Mouse (Mus musculus): ENCODE measurements at regions not wholly inside any gene's neighbourhood (a gene's known extent, or its start where the extent isn't known, plus 50 kb on each side); places are given as distances from the start of the nearest gene placed in this dataset.
"Not testable (repeated sequence)": the region's sequence is repeated elsewhere in the genome, so short reads cannot be mapped to it uniquely, and the experiment has no call there.

- WGBS: 72% methylated on average over 6 of the region's 6 CpGs
- H3K4me2 ChIP-seq: no peak overlapping the region
- ATAC-seq (ENCODE audit: low FRiP score, low read depth): no peak
Observed at GRCm38 (mm10) chr15:25236191-25236723, 177.3 kb downstream of the Basp1 start.

GRCm38 (mm10) chr15:25234064-25234700 lies 179.4 kb downstream of the Basp1 start:
- H3K27ac ChIP-seq (replicated peaks): no peak overlapping the region
- no peaks in the 10 kb centered on the region for H3K36me3 ChIP-seq
- ATAC-seq (ENCODE audit: low FRiP score, low read depth): no peak
- H3K4me2 ChIP-seq: no peak overlapping the region
- H3K4me1 ChIP-seq (replicated peaks): 0 out of 2 replicates have a peak, but pooled peaks cover 4% of the 10 kb centered on the region
- H3K9ac ChIP-seq: no peak overlapping the region
- H3K4me3 ChIP-seq: no peak overlapping the region
- WGBS: 93% methylated on average over 10 of the region's 10 CpGs
- H3K27me3 ChIP-seq: no peaks in the 10 kb centered on the region
- H3K9me3 ChIP-seq: no peaks in the 10 kb centered on the region

More at GRCm38 (mm10) chr15:25236191-25236723, 177.3 kb downstream of the Basp1 start:
- H3K9ac ChIP-seq: no peak overlapping the region
- H3K27me3 ChIP-seq: no peaks in the 10 kb centered on the region
- H3K9me3 ChIP-seq: no peaks in the 10 kb centered on the region
- no peaks in the 10 kb centered on the region for H3K36me3 ChIP-seq
- H3K4me3 ChIP-seq: no peak overlapping the region
- H3K4me1 ChIP-seq (replicated peaks): 0 out of 2 replicates have a peak, but pooled peaks cover 4% of the 10 kb centered on the region
- H3K27ac ChIP-seq (replicated peaks): no peak overlapping the region

- no peak overlapping the region for H3K4me3 ChIP-seq
- no peaks in the 10 kb centered on the region for H3K9me3 ChIP-seq
- H3K4me2 ChIP-seq: no peak overlapping the region
- no peaks in the 10 kb centered on the region for H3K27me3 ChIP-seq
- no peaks in the 10 kb centered on the region for H3K4me1 ChIP-seq (replicated peaks)
- WGBS: 60% methylated on average over 4 of the region's 4 CpGs
- no peak overlapping the region for H3K27ac ChIP-seq (replicated peaks)
- ATAC-seq (ENCODE audit: low FRiP score, low read depth): peak; percentile 56; the same call in 1 of the 2 replicates
- H3K36me3 ChIP-seq: no peaks in the 10 kb centered on the region
- no peak overlapping the region for H3K9ac ChIP-seq
Observed at GRCm38 (mm10) chr15:25230213-25230612, 183.4 kb downstream of the Basp1 start.

- Histone ChIP-seq H3K9me3 (no peaks in the 10 kb centered on the region), H3K4me1 (replicated peaks) (no peaks in the 10 kb centered on the region), H3K27ac (replicated peaks) (no peak overlapping the region), H3K9ac (no peak overlapping the region), H3K27me3 (no peaks in the 10 kb centered on the region), H3K4me3 (no peak overlapping the region), H3K36me3 (no peaks in the 10 kb centered on the region), H3K4me2 (no peak overlapping the region)
- no peak for ATAC-seq (ENCODE audit: low FRiP score, low read depth)
- 76% methylated on average over 11 of the region's 11 CpGs for WGBS
Observed at GRCm38 (mm10) chr15:25229807-25230206, 183.8 kb downstream of the Basp1 start.

DNA sequence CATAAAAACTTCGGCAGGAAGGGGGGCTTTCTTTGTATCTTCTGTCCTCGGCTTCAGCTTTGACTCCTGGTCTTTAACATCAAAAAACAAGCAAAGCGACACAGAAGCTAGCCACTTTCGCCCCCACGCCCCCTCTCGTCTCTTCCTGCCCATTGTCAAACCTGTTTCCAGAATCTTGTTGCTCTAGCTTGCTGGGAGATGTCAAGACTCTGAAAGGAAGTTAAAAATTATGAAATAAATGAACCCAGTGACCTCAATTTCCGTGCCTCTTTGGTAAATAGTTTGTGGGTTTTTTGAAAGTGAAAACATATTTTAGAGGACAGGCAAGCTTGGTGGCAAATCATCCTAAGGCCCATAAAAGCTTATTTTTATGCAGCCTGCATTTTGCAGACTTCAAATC lies 186.1 kb downstream of the Basp1 start:
- no peaks in the 10 kb centered on the region for H3K36me3 ChIP-seq
- H3K27me3 ChIP-seq: no peaks in the 10 kb centered on the region
- H3K4me1 ChIP-seq (replicated peaks): no peaks in the 10 kb centered on the region
- no peak for ATAC-seq (ENCODE audit: low FRiP score, low read depth)
- H3K4me3 ChIP-seq: no peak overlapping the region
- no peak overlapping the region for H3K4me2 ChIP-seq
- 66% methylated on average over 7 of the region's 7 CpGs for WGBS
- H3K9me3 ChIP-seq: no peaks in the 10 kb centered on the region
- no peak overlapping the region for H3K27ac ChIP-seq (replicated peaks)
- H3K9ac ChIP-seq: no peak overlapping the region

- WGBS: 32% methylated on average over 3 of the region's 3 CpGs
Observed at GRCm38 (mm10) chr15:25225936-25226335, 187.6 kb downstream of the Basp1 start.

GRCm38 (mm10) chr15:25225431-25225830 lies 188.1 kb downstream of the Basp1 start:
- WGBS: 32% methylated on average over 3 of the region's 3 CpGs
- no peak overlapping the region for H3K4me3 ChIP-seq
- no peaks in the 10 kb centered on the region for H3K9me3 ChIP-seq
- H3K36me3 ChIP-seq: no peaks in the 10 kb centered on the region
- no peak overlapping the region for H3K9ac ChIP-seq
- no peaks in the 10 kb centered on the region for H3K27me3 ChIP-seq
- ATAC-seq (ENCODE audit: low FRiP score, low read depth): no peak
- H3K4me2 ChIP-seq: no peak overlapping the region
- H3K4me1 ChIP-seq (replicated peaks): no peaks in the 10 kb centered on the region
- H3K27ac ChIP-seq (replicated peaks): no peak overlapping the region

More at GRCm38 (mm10) chr15:25225936-25226335, 187.6 kb downstream of the Basp1 start:
- Histone ChIP-seq H3K4me3 (no peak overlapping the region), H3K9ac (no peak overlapping the region), H3K4me2 (no peak overlapping the region), H3K36me3 (no peaks in the 10 kb centered on the region), H3K4me1 (replicated peaks) (no peaks in the 10 kb centered on the region), H3K27ac (replicated peaks) (no peak overlapping the region), H3K9me3 (no peaks in the 10 kb centered on the region), H3K27me3 (no peaks in the 10 kb centered on the region)
- ATAC-seq (ENCODE audit: low FRiP score, low read depth): no peak

- WGBS: 91% methylated on average over 4 of the region's 4 CpGs
- no peaks in the 10 kb centered on the region for H3K36me3 ChIP-seq
- no peak for ATAC-seq (ENCODE audit: low FRiP score, low read depth)
- no peak overlapping the region for H3K27ac ChIP-seq (replicated peaks)
- H3K4me1 ChIP-seq (replicated peaks): no peaks in the 10 kb centered on the region
- H3K27me3 ChIP-seq: no peaks in the 10 kb centered on the region
- no peak overlapping the region for H3K9ac ChIP-seq
- no peak overlapping the region for H3K4me3 ChIP-seq
- H3K4me2 ChIP-seq: no peak overlapping the region
- no peaks in the 10 kb centered on the region for H3K9me3 ChIP-seq
Observed at GRCm38 (mm10) chr15:25221749-25222148, 191.8 kb downstream of the Basp1 start.

DNA sequence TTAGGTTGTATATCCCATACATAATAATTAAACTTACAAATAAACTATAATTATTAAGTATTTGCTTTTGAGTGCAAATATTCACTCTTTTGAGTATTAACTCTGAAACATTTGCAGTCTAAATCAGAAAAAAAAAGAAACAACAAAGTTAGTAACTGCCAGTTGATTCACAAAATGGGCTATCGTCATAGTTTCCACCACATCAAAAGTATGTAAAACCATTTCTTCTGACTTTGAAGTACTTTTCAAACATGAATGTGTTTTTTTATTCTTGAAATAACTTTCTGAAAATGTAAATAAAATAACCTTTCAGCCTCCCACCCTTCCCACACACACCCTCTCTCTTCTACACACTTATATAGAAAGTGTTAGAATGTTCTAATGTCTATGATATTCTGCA lies 197.2 kb downstream of the Basp1 start:
- 95% methylated on average over 1 of the region's 1 CpGs for WGBS
- no peaks in the 10 kb centered on the region for H3K27me3 ChIP-seq
- no peak overlapping the region for H3K4me3 ChIP-seq
- no peak overlapping the region for H3K4me2 ChIP-seq
- no peak overlapping the region for H3K27ac ChIP-seq (replicated peaks)
- no peak overlapping the region for H3K9ac ChIP-seq
- no peaks in the 10 kb centered on the region for H3K4me1 ChIP-seq (replicated peaks)
- H3K9me3 ChIP-seq: no peaks in the 10 kb centered on the region
- no peaks in the 10 kb centered on the region for H3K36me3 ChIP-seq
- no peak for ATAC-seq (ENCODE audit: low FRiP score, low read depth)

DNA sequence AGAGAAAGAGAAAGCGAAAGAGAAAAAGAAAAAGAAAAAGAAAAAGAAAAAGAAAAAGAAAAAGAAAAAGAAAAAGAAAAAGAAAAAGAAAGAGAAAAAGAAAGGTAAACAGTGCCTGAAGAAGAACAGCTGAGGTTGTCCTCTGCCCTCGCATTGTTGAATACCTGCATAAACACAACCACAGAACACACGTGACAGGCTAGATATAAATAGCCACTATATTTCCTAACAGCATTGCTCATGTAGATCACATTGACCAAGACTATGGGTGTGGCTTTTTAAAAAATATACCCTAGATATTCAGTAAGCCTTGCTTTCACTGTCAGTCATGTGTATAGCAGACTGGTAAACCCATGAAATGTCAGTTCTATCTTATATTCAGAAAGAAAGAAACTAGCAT lies 211.5 kb downstream of the Basp1 start:
- no peak overlapping the region for H3K4me3 ChIP-seq
- WGBS: 91% methylated on average over 3 of the region's 3 CpGs
- H3K27ac ChIP-seq (replicated peaks): no peak overlapping the region
- no peak overlapping the region for H3K9ac ChIP-seq
- H3K27me3 ChIP-seq: no peaks in the 10 kb centered on the region
- no peaks in the 10 kb centered on the region for H3K9me3 ChIP-seq
- no peaks in the 10 kb centered on the region for H3K4me1 ChIP-seq (replicated peaks)
- no peak for ATAC-seq (ENCODE audit: low FRiP score, low read depth)
- H3K4me2 ChIP-seq: no peak overlapping the region
- H3K36me3 ChIP-seq: no peaks in the 10 kb centered on the region

- H3K4me1 ChIP-seq (replicated peaks); H3K9me3 ChIP-seq; H3K4me2 ChIP-seq; H3K36me3 ChIP-seq; H3K9ac ChIP-seq; ATAC-seq (ENCODE audit: low FRiP score, low read depth); H3K27ac ChIP-seq (replicated peaks); H3K4me3 ChIP-seq; H3K27me3 ChIP-seq: not testable (repeated sequence)
- 96% methylated on average over 23 of the region's 23 CpGs for WGBS
Observed at GRCm38 (mm10) chr15:25200249-25200648, 213.3 kb downstream of the Basp1 start.

GRCm38 (mm10) chr15:25187881-25188326 lies 225.7 kb downstream of the Basp1 start:
- Histone ChIP-seq H3K9me3 (no peaks in the 10 kb centered on the region), H3K4me2 (no peak overlapping the region), H3K27ac (replicated peaks) (no peak overlapping the region), H3K9ac (no peak overlapping the region), H3K36me3 (no peaks in the 10 kb centered on the region), H3K4me3 (no peak overlapping the region), H3K4me1 (replicated peaks) (no peaks in the 10 kb centered on the region), H3K27me3 (no peaks in the 10 kb centered on the region)
- 30% methylated on average over 2 of the region's 2 CpGs for WGBS
- ATAC-seq (ENCODE audit: low FRiP score, low read depth): no peak

DNA sequence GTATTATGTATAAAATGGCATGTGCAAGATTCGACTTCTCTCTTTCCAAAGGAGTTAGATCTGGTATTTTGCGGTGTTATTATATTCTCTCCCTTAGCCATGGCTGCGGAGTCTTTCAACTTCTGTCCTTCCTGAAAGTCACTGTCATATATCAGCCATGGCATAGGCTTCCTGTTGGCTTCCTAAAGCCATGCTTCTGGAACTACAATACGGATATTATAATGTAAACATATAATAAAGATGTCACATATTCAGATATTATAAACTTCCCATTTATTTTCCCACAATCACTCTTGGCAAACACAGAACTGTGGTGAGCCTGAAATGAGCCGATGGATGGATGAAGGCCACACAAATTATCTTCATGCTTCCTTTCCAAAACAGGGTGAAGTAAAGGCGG lies 240.8 kb downstream of the Basp1 start:
- Histone ChIP-seq H3K27me3 (no peaks in the 10 kb centered on the region), H3K36me3 (no peaks in the 10 kb centered on the region), H3K4me3 (no peak overlapping the region), H3K27ac (replicated peaks) (no peak overlapping the region), H3K9ac (no peak overlapping the region), H3K9me3 (no peaks in the 10 kb centered on the region), H3K4me1 (replicated peaks) (no peaks in the 10 kb centered on the region), H3K4me2 (no peak overlapping the region)
- no peak for ATAC-seq (ENCODE audit: low FRiP score, low read depth)
- 91% methylated on average over 6 of the region's 6 CpGs for WGBS
